Mouse (Mus musculus): ENCODE measurements around the gene Rlim. TPM values are rescaled to one million over a fixed set of nuclear protein-coding genes. Genes with fewer than 3 reads are reported as not detected.

The Rlim gene
- total and polyA plus RNA-seq, 3 experiments: 4.1 to 129 (median 117) TPM

DNA sequence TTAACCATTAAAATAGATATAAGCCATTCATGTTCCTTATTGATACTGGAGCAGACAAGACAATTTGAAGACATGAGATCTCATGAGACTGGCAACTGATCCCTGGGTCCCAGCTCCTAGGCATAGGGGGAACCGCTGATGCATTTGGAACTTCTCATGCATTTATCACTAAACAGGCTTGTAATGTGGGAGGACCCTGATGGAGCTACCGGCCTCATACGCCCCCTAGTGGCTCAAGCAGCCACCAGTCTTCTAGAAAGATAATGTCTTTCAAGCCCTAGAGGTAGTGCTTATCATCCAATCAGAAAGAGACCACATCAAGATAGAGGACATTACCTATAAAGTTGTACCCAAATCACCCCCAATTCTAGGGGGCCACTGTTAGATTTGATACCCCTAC lies 66.3 kb downstream of the Rlim start:
- TF ChIP-seq CTCF (IDR thresholded peaks at IDR 0.05; ENCODE audit: low read depth, low read length): 0 out of 2 replicates have a peak, but pooled peaks have one; percentile 16
- no peak for TF ChIP-seq TAL1 (conservative IDR thresholded peaks at IDR 0.05; ENCODE audit: low read depth, low read length)
- no peaks in the 10 kb centered on the region for H3K36me3 ChIP-seq (replicated peaks)
- no peak for ATAC-seq (ENCODE audit: extremely low read depth, insufficient number of reproducible peaks, low FRiP score, poor library complexity, severe bottlenecking)
- no peaks in the 10 kb centered on the region for H3K27me3 ChIP-seq (ENCODE audit: insufficient read depth, low read length)
- H3K4me3 ChIP-seq (ENCODE audit: low read depth, low read length): no peak overlapping the region
- H3K9me3 ChIP-seq (replicated peaks): no peaks in the 10 kb centered on the region
- no peaks in the 10 kb centered on the region for H3K4me1 ChIP-seq (ENCODE audit: insufficient read depth, low read depth, low read length)
- peak; percentile 1 for DNase-seq (ENCODE audit: low spot score)

Other genes with a start within 250 kb of the Rlim start
- gene Slc16a2, start 159.3 kb downstream of the Rlim start, total RNA-seq (2014; fragmentation: Nextera tagmentation): not detected in 2 replicates
- gene Slc16a2, start 159.3 kb downstream of the Rlim start, total RNA-seq (2017): 0.05 and 0.06 TPM in 2 replicates
- not detected in 2 replicates for gene Slc16a2, start 159.3 kb downstream of the Rlim start, polyA plus RNA-seq (2012)
- not detected in 2 replicates for gene Nexmif, start 219.9 kb upstream of the Rlim start, total RNA-seq (2014; fragmentation: Nextera tagmentation)
- 0.06 TPM in 1 of 2 replicates, not detected in the other for gene Nexmif, start 219.9 kb upstream of the Rlim start, total RNA-seq (2017)
- gene Nexmif, start 219.9 kb upstream of the Rlim start, polyA plus RNA-seq (2012): not detected in 2 replicates